In genomic region chr11:84711886-84712285, GRCm38 (mm10) we compare ENCODE assay signal across 22 mouse cellular contexts.
DNase-seq lines count a peak whose midpoint lies in the region; ATAC-seq and TF ChIP-seq lines count a peak whose summit lies in the region.
"Had no signal": no experiment of that assay in that cellular context is flagged by ENCODE, and none has a peak within 500 bp of the region (broad histone marks: within the 10 kb centered on the region; RNA-seq: fewer than 3 reads in every experiment).

No protein-coding gene starts in this region.

- TF ChIP-seq CTCF in midbrain, postnatal 0 days (IDR thresholded peaks at IDR 0.05) = no peak

- DNase-seq in midbrain, embryonic 10.5 days (ENCODE audit: low spot score) = peak; percentile 28
- no peak for DNase-seq in midbrain, postnatal 0 days (ENCODE audit: low spot score)
- DNase-seq in embryo, embryonic 9.5 days (ENCODE audit: extremely low spot score) = no peak
- no peak for DNase-seq in left cerebral cortex, adult 9 months (ENCODE audit: low spot score in 2 of 2)
- DNase-seq: adrenal gland, adult 2 months; adrenal gland, postnatal 10 days; adrenal gland, postnatal 25 days; cerebellum, adult 11 months; cerebellum, adult 18-20 months; cerebellum, adult 8-10 months; cerebellum, adult 9-11 months; cerebellum, postnatal 14 days; cerebellum, postnatal 36 days; embryo, embryonic 11 days; forebrain, postnatal 0 days had no signal

- H3K4me1 ChIP-seq in midbrain, embryonic 10.5 days = peaks cover 64% of the 10 kb centered on the region
- H3K4me1 ChIP-seq in midbrain, postnatal 0 days (ENCODE audit: insufficient read depth, low read length) = no peaks in the 10 kb centered on the region; the same call in 1 of the 2 replicates
- peaks cover 41% of the 10 kb centered on the region for H3K4me1 ChIP-seq in midbrain, embryonic 12.5 days
- peaks cover 17% of the 10 kb centered on the region for H3K4me1 ChIP-seq in midbrain, embryonic 16.5 days (ENCODE audit: control insufficient read depth, insufficient read depth, low read length)
- H3K4me1 ChIP-seq in midbrain, embryonic 13.5 days (replicated peaks) = peaks cover 53% of the 10 kb centered on the region

- WGBS in midbrain, embryonic 10.5 days = 35% methylated on average over 6 of the region's 6 CpGs
- WGBS in midbrain, postnatal 0 days = 22% methylated on average over 6 of the region's 6 CpGs
- WGBS in midbrain, embryonic 12.5 days = 21% methylated on average over 6 of the region's 6 CpGs
- 23% methylated on average over 6 of the region's 6 CpGs for WGBS in midbrain, embryonic 16.5 days
- 22% methylated on average over 6 of the region's 6 CpGs for WGBS in midbrain, embryonic 13.5 days

- no peak overlapping the region for H3K4me2 ChIP-seq in midbrain, postnatal 0 days (ENCODE audit: low read depth, low read length, poor library complexity, severe bottlenecking)
- no peak overlapping the region for H3K4me2 ChIP-seq in midbrain, embryonic 12.5 days (replicated peaks)
- no peak overlapping the region for H3K4me2 ChIP-seq in midbrain, embryonic 16.5 days (ENCODE audit: low read length)
- no peak overlapping the region for H3K4me2 ChIP-seq in midbrain, embryonic 13.5 days (replicated peaks)
- H3K4me2 ChIP-seq: embryonic facial prominence, embryonic 12.5 days; forebrain, embryonic 13.5 days; forebrain, embryonic 15.5 days had no signal

- no peak overlapping the region for H3K4me3 ChIP-seq in midbrain, embryonic 10.5 days
- H3K4me3 ChIP-seq in midbrain, postnatal 0 days (ENCODE audit: low read depth, low read length) = no peak overlapping the region
- no peak overlapping the region for H3K4me3 ChIP-seq in midbrain, embryonic 12.5 days
- H3K4me3 ChIP-seq in midbrain, embryonic 16.5 days (ENCODE audit: low read depth, low read length) = no peak overlapping the region
- no peak overlapping the region for H3K4me3 ChIP-seq in midbrain, embryonic 13.5 days (replicated peaks)
- H3K4me3 ChIP-seq: embryonic facial prominence, embryonic 10.5 days; embryonic facial prominence, embryonic 12.5 days; forebrain, embryonic 13.5 days; forebrain, embryonic 15.5 days had no signal

- peaks cover 87% of the 10 kb centered on the region for H3K27me3 ChIP-seq in midbrain, embryonic 10.5 days (ENCODE audit: low read depth, poor library complexity, severe bottlenecking)
- H3K27me3 ChIP-seq in midbrain, postnatal 0 days (ENCODE audit: insufficient read depth, low read length) = no peaks in the 10 kb centered on the region
- H3K27me3 ChIP-seq in midbrain, embryonic 12.5 days = peaks cover 76% of the 10 kb centered on the region
- peaks cover 8% of the 10 kb centered on the region; the same call in 1 of the 2 replicates for H3K27me3 ChIP-seq in midbrain, embryonic 16.5 days (ENCODE audit: control insufficient read depth, insufficient read depth, low read depth, low read length)
- peaks cover 34% of the 10 kb centered on the region for H3K27me3 ChIP-seq in midbrain, embryonic 13.5 days

- no peaks in the 10 kb centered on the region for H3K9me3 ChIP-seq in midbrain, embryonic 10.5 days (replicated peaks)
- no peaks in the 10 kb centered on the region for H3K9me3 ChIP-seq in midbrain, postnatal 0 days (ENCODE audit: low read length)
- no peaks in the 10 kb centered on the region for H3K9me3 ChIP-seq in midbrain, embryonic 12.5 days
- H3K9me3 ChIP-seq in midbrain, embryonic 16.5 days (replicated peaks; ENCODE audit: control insufficient read depth, low read length, poor library complexity, severe bottlenecking) = no peaks in the 10 kb centered on the region
- no peaks in the 10 kb centered on the region for H3K9me3 ChIP-seq in midbrain, embryonic 13.5 days
- H3K9me3 ChIP-seq: embryonic facial prominence, embryonic 10.5 days; embryonic facial prominence, embryonic 12.5 days; forebrain, embryonic 13.5 days; forebrain, embryonic 15.5 days had no signal

- ATAC-seq in midbrain, postnatal 0 days (ENCODE audit: low FRiP score) = no peak
- ATAC-seq in midbrain, embryonic 12.5 days (ENCODE audit: low FRiP score, low read depth) = peak; percentile 54; the same call in 1 of the 2 replicates
- no peak for ATAC-seq in midbrain, embryonic 16.5 days
- peak; percentile 41; the same call in 1 of the 2 replicates for ATAC-seq in midbrain, embryonic 13.5 days
- ATAC-seq: forebrain, embryonic 13.5 days; forebrain, embryonic 15.5 days; forebrain, postnatal 0 days had no signal

- H3K36me3 ChIP-seq in midbrain, embryonic 10.5 days = no peaks in the 10 kb centered on the region
- no peaks in the 10 kb centered on the region for H3K36me3 ChIP-seq in midbrain, postnatal 0 days (ENCODE audit: insufficient read depth, low read length)
- no peaks in the 10 kb centered on the region for H3K36me3 ChIP-seq in midbrain, embryonic 12.5 days
- H3K36me3 ChIP-seq in midbrain, embryonic 16.5 days (ENCODE audit: control insufficient read depth, insufficient read depth, low read length) = no peaks in the 10 kb centered on the region
- H3K36me3 ChIP-seq in midbrain, embryonic 13.5 days = no peaks in the 10 kb centered on the region
- H3K36me3 ChIP-seq: embryonic facial prominence, embryonic 10.5 days; embryonic facial prominence, embryonic 12.5 days; forebrain, embryonic 15.5 days had no signal

- H3K9ac ChIP-seq in midbrain, postnatal 0 days (replicated peaks; ENCODE audit: low read length, poor library complexity, severe bottlenecking) = no peak overlapping the region
- no peak overlapping the region for H3K9ac ChIP-seq in midbrain, embryonic 12.5 days (replicated peaks)
- H3K9ac ChIP-seq in midbrain, embryonic 16.5 days (ENCODE audit: low read depth, low read length) = no peak overlapping the region
- H3K9ac ChIP-seq in midbrain, embryonic 13.5 days (replicated peaks) = no peak overlapping the region
- H3K9ac ChIP-seq: embryonic facial prominence, embryonic 12.5 days; forebrain, embryonic 13.5 days; forebrain, embryonic 15.5 days; forebrain, postnatal 0 days had no signal

- H3K27ac ChIP-seq in midbrain, embryonic 10.5 days (replicated peaks) = peak overlapping the region; percentile 42; the same call in 1 of the 2 replicates
- H3K27ac ChIP-seq in midbrain, postnatal 0 days (ENCODE audit: low read depth, low read length) = no peak overlapping the region
- peak overlapping the region; percentile 46 for H3K27ac ChIP-seq in midbrain, embryonic 12.5 days (replicated peaks)
- no peak overlapping the region for H3K27ac ChIP-seq in midbrain, embryonic 16.5 days (ENCODE audit: low read length)
- H3K27ac ChIP-seq in midbrain, embryonic 13.5 days = peak overlapping the region; percentile 57
- H3K27ac ChIP-seq: embryonic facial prominence, embryonic 10.5 days; embryonic facial prominence, embryonic 12.5 days; forebrain, embryonic 13.5 days; forebrain, embryonic 15.5 days had no signal

Comparison
In these comparisons a context has a peak if more than half of its experiments do, and no peak if none do; other contexts are left out.
1. H3K27ac ChIP-seq: peak in midbrain, embryonic 10.5 days (single experiment), midbrain, embryonic 12.5 days (single experiment) and midbrain, embryonic 13.5 days (single experiment); none in midbrain, postnatal 0 days (single experiment) and midbrain, embryonic 16.5 days (single experiment).
2. ATAC-seq: peak in midbrain, embryonic 12.5 days (single experiment) and midbrain, embryonic 13.5 days (single experiment); none in midbrain, postnatal 0 days (single experiment) and midbrain, embryonic 16.5 days (single experiment).